8 mouse cellular contexts compared by ENCODE assay signal in genomic region chr5:125157375-125158033, GRCm38 (mm10). TPM values are rescaled to one million over a fixed set of nuclear protein-coding genes. Genes with fewer than 3 reads are reported as not detected.
DNase-seq lines count a peak whose midpoint lies in the region; ATAC-seq and TF ChIP-seq lines count a peak whose summit lies in the region.

No protein-coding gene starts in this region.

- dilution Hi-C loops in CH12.LX (cut with MboI; ENCODE audit: extremely low pct_ligation_motif_present, extremely low pct_unique_long_range_greater_than_20kb, low sequenced_read_pairs), result no loop called here

- in situ Hi-C loops in CH12.LX (cut with MboI; ENCODE audit: low pct_ligation_motif_present, low pct_unique_long_range_greater_than_20kb, low sequenced_read_pairs), result no loop called here

- DNase-seq in embryo, embryonic 10 days (ENCODE audit: low spot score), result peak; percentile 71
- DNase-seq in embryo, embryonic 9.5 days (ENCODE audit: extremely low spot score), result no peak
- no peak for DNase-seq in CH12.LX (ENCODE audit: extremely low read depth)
- no peak for DNase-seq in forebrain, embryonic 14.5 days (ENCODE audit: low spot score)
- peak; percentile 32 for DNase-seq in liver, postnatal 0 days
- no peak for DNase-seq in adrenal gland, postnatal 25 days
- no peak for DNase-seq in spleen, postnatal 10 days (ENCODE audit: low spot score in 2 of 2)

- no peak for TF ChIP-seq RAD21 in CH12.LX (IDR thresholded peaks at IDR 0.05; ENCODE audit: low read depth, low read length)

- no peak for ATAC-seq in forebrain, embryonic 14.5 days
- ATAC-seq in liver, postnatal 0 days, result no peak
- ATAC-seq in erythroid progenitor cell, adult 5-6 weeks (replicated peaks; ENCODE audit: low FRiP score, poor library complexity, severe bottlenecking), result no peak

- peaks cover 44 to 90% of the 10 kb centered on the region in 2 experiments for H3K4me1 ChIP-seq in CH12.LX (ENCODE audit: control insufficient read depth in 1 of 2, insufficient read depth in 2 of 2)
- H3K4me1 ChIP-seq in forebrain, embryonic 14.5 days (ENCODE audit: control insufficient read depth, insufficient read depth, low read length), result peaks cover 89% of the 10 kb centered on the region
- H3K4me1 ChIP-seq in liver, postnatal 0 days (ENCODE audit: insufficient read depth), result peaks cover 35% of the 10 kb centered on the region

- TF ChIP-seq EP300 in CH12.LX (IDR thresholded peaks at IDR 0.05; ENCODE audit: low read length), result no peak
- no peak for TF ChIP-seq EP300 in liver, postnatal 0 days (IDR thresholded peaks at IDR 0.05; ENCODE audit: low read depth)

- H3K4me2 ChIP-seq in CH12.LX (ENCODE audit: insufficient read depth, low read depth, poor library complexity, severe bottlenecking), result no peak overlapping the region
- H3K4me2 ChIP-seq in forebrain, embryonic 14.5 days (ENCODE audit: low read length), result no peak overlapping the region
- no peak overlapping the region for H3K4me2 ChIP-seq in liver, postnatal 0 days (ENCODE audit: low read depth, low read length)

- no peak for TF ChIP-seq POLR2A in CH12.LX (IDR thresholded peaks at IDR 0.05; ENCODE audit: low read depth, low read length)

- no peak overlapping the region for H3K4me3 ChIP-seq in CH12.LX (replicated peaks in 1 of 3; ENCODE audit: low read depth in 2 of 3, low read length in 2 of 3, poor library complexity in 1 of 3)
- H3K4me3 ChIP-seq in forebrain, embryonic 14.5 days (ENCODE audit: low read depth, low read length), result no peak overlapping the region
- H3K4me3 ChIP-seq in liver, postnatal 0 days (ENCODE audit: low read depth, low read length), result no peak overlapping the region

- H3K27ac ChIP-seq in CH12.LX (ENCODE audit: insufficient read depth, low read depth), result peak overlapping the region; percentile 68; the same call in 1 of the 2 replicates
- H3K27ac ChIP-seq in forebrain, embryonic 14.5 days (ENCODE audit: low read depth, low read length), result peak overlapping the region; percentile 97
- H3K27ac ChIP-seq in liver, postnatal 0 days (ENCODE audit: low read depth), result no peak overlapping the region

- no peak overlapping the region for H3K9ac ChIP-seq in CH12.LX (ENCODE audit: insufficient read depth, low read depth)
- H3K9ac ChIP-seq in forebrain, embryonic 14.5 days (ENCODE audit: low read length), result peak overlapping the region; percentile 48; the same call in 1 of the 2 replicates
- 0 out of 2 replicates have a peak overlapping the region, but pooled peaks have one; percentile 13 for H3K9ac ChIP-seq in liver, postnatal 0 days (replicated peaks)

- H3K27me3 ChIP-seq in CH12.LX (replicated peaks), result no peaks in the 10 kb centered on the region
- H3K27me3 ChIP-seq in forebrain, embryonic 14.5 days (replicated peaks; ENCODE audit: control insufficient read depth, insufficient read depth, low read length), result no peaks in the 10 kb centered on the region
- no peaks in the 10 kb centered on the region for H3K27me3 ChIP-seq in liver, postnatal 0 days (ENCODE audit: insufficient read depth, low read length)

- peaks cover 8% of the 10 kb centered on the region; the same call in 1 of the 2 replicates for H3K79me2 ChIP-seq in CH12.LX (replicated peaks; ENCODE audit: control insufficient read depth, extremely low read depth, insufficient read depth, poor library complexity, severe bottlenecking)

- no peaks in the 10 kb centered on the region for H3K9me3 ChIP-seq in CH12.LX (replicated peaks; ENCODE audit: low read length)
- H3K9me3 ChIP-seq in forebrain, embryonic 14.5 days (replicated peaks; ENCODE audit: control insufficient read depth, low read length), result no peaks in the 10 kb centered on the region
- H3K9me3 ChIP-seq in liver, postnatal 0 days (ENCODE audit: low read length), result no peaks in the 10 kb centered on the region

- TF ChIP-seq CTCF in CH12.LX (conservative IDR thresholded peaks at IDR 0.05 in 1 of 2, IDR thresholded peaks at IDR 0.05 in 1 of 2; ENCODE audit: low read depth in 2 of 2, low read length in 2 of 2), result no peak
- no peak for TF ChIP-seq CTCF in liver, postnatal 0 days (IDR thresholded peaks at IDR 0.05; ENCODE audit: low read depth)

- H3K36me3 ChIP-seq in CH12.LX (replicated peaks in 1 of 2; ENCODE audit: control insufficient read depth in 1 of 2, insufficient read depth in 1 of 2, low read length in 1 of 2), result peaks cover 0 to 50% of the 10 kb centered on the region in 2 experiments
- H3K36me3 ChIP-seq in forebrain, embryonic 14.5 days (ENCODE audit: control insufficient read depth, insufficient read depth, low read length), result no peaks in the 10 kb centered on the region
- no peaks in the 10 kb centered on the region for H3K36me3 ChIP-seq in liver, postnatal 0 days (replicated peaks; ENCODE audit: insufficient read depth, low read length)

- WGBS in forebrain, embryonic 14.5 days, result 54% methylated on average over 8 of the region's 8 CpGs
- 56% methylated on average over 8 of the region's 8 CpGs for WGBS in liver, postnatal 0 days (ENCODE audit: insufficient replicate concordance)

TF ChIP-seq in CH12.LX, 34 proteins besides CTCF, POLR2A, EP300 and RAD21:
- TF ChIP-seq ETS1 (conservative IDR thresholded peaks at IDR 0.05; ENCODE audit: low read depth, low read length), result no peak
- TF ChIP-seq GABPA (IDR thresholded peaks at IDR 0.05; ENCODE audit: insufficient replicate concordance, low read depth, low read length), result no peak
- no peak for TF ChIP-seq RCOR1 (conservative IDR thresholded peaks at IDR 0.05; ENCODE audit: low read depth, low read length)
- TF ChIP-seq CHD2 (IDR thresholded peaks at IDR 0.05; ENCODE audit: low read length), result 0 out of 2 replicates have a peak, but pooled peaks have one; percentile 34
- no peak for TF ChIP-seq MEF2A (IDR thresholded peaks at IDR 0.05; ENCODE audit: borderline replicate concordance, low read depth, low read length)
- TF ChIP-seq E2F4 (IDR thresholded peaks at IDR 0.05; ENCODE audit: insufficient replicate concordance, low read depth, low read length), result no peak

RNA-seq across cellular contexts. Expression of gene Ncor2, which starts 21.5 kb away (rescaled TPM):
- total RNA-seq in CH12.LX (2012; rRNA removed), result 7.2 and 10.8 TPM in 2 replicates
- total RNA-seq in CH12.LX (2014; rRNA removed), result 2.5 and 3.9 TPM in 2 replicates
- 37.7 and 44.7 TPM in 2 replicates for polyA plus RNA-seq in CH12.LX (2012; ENCODE audit: insufficient read length, low read depth)
- 15.1 and 22.3 TPM in 2 replicates for polyA plus RNA-seq in forebrain, embryonic 14.5 days (2014; fragmentation: Nextera tagmentation; extraction: Ambion mirVana)
- 3.1 and 3.4 TPM in 2 replicates for polyA plus RNA-seq in liver, postnatal 0 days (2015; fragmentation: Nextera tagmentation; extraction: Ambion mirVana)
- total RNA-seq in erythroid progenitor cell, adult 5-6 weeks (2015; ENCODE audit: low replicate concordance), result 10.5 and 37.3 TPM in 2 replicates
- total RNA-seq in erythroid progenitor cell, adult 5-6 weeks (2017; ENCODE audit: low replicate concordance), result 0.91 and 2.6 TPM in 2 replicates
- 316 and 358 TPM in 2 replicates for total RNA-seq in adrenal gland, postnatal 25 days (2021)

Comparison
In these comparisons a context has a peak if more than half of its experiments do, and no peak if none do; other contexts are left out.
1. DNase-seq: peak in embryo, embryonic 10 days (single experiment) and liver, postnatal 0 days (single experiment); none in embryo, embryonic 9.5 days (single experiment), CH12.LX (single experiment), forebrain, embryonic 14.5 days (single experiment), adrenal gland, postnatal 25 days (single experiment) and spleen, postnatal 10 days (0 of 2).